Mouse (Mus musculus) cerebellum, postnatal 14 days (tissue): Measurements from ENCODE around the gene Gm17018.

Source experiments
- DNase-seq, 2 experiments: peaks; one replicate each; pipeline ENCODE4 v3.0.0; 2021; ENCODE audit warnings: mixed read lengths in 2 of 2

Gene Gm17018

DNA sequence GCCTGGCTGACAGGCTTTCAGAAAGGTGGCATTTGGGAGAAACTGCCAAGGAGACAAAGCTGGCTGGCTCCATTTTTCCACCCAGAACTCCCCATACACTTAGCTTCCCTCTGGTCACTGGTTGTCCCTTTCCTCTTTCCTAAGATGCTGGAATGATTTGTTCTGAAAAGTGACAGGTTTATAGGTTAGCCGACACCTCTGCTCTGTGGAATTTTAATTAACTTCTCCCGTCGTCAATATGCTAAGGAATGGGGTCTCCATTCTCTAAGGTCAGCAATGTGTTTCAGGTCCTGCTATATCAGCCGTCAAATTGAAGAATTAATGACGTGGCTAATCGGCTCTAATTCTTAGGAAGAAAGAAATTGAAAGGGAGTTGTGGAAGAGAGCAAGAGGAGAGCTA lies 68.2 kb downstream of the Gm17018 start:
- DNase-seq: no peak

DNA sequence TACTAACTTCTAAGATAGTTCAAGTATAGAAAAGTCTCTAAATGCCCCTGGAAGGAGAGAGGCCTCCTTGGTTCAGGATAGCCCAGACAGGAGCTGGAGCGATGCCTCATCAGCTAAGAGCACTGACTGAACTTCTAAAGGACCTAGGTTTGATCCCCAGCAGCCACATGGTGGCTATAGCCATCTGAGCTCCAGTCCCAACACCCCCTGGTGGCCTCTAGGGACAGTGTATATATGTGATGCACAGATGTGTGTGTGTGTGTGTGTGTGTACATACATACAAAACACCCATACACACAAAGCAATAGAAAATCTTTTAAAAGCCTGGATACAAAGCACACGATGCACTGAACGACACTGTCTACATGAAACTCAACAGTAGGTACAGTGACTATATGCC lies 68.8 kb downstream of the Gm17018 start:
- DNase-seq: peak in 1 of 2 experiments; percentile 21
